Mouse (Mus musculus) bone marrow macrophage, adult 2 months (primary cell): Measurements from ENCODE around the gene Foxa1. TPM values are rescaled to one million over a fixed set of nuclear protein-coding genes. Genes with fewer than 3 reads are reported as not detected.

Experiments used
- H3K27ac ChIP-seq: 2 replicates; pipeline ENCODE4 v1.5.1; 2012; ENCODE audit warnings: low read depth, low read length; ENCODE audit not compliant: insufficient read depth
- H3K4me1 ChIP-seq: 2 replicates; pipeline ENCODE4 v1.6.1; 2012; ENCODE audit warnings: low read length; ENCODE audit not compliant: control insufficient read depth, insufficient read depth
- H3K4me3 ChIP-seq: 2 replicates; pipeline ENCODE4 v1.5.1; 2012; ENCODE audit warnings: mild to moderate bottlenecking, low read length, moderate library complexity; ENCODE audit not compliant: insufficient read depth
- CTCF ChIP-seq: IDR thresholded peaks from 2 replicates; pipeline ENCODE4 v1.5.1; 2012; ENCODE audit warnings: low read depth, mild to moderate bottlenecking, low read length, moderate library complexity
- POLR2A ChIP-seq: IDR thresholded peaks from 2 replicates; pipeline ENCODE4 v1.6.1; 2012; ENCODE audit warnings: mild to moderate bottlenecking, low read depth, low read length, borderline replicate concordance
- polyA plus RNA-seq: library from polyadenylated mRNA; stranded (reverse); fragments of >200 nt; gene quantifications from 2 replicates; pipeline ENCODE4 v1.2.4, GENCODE M21; 2012; ENCODE audit not compliant: missing spikeins, insufficient read depth, insufficient read length

Foxa1 gene
- polyA plus RNA-seq, 1 experiment = not detected

DNA sequence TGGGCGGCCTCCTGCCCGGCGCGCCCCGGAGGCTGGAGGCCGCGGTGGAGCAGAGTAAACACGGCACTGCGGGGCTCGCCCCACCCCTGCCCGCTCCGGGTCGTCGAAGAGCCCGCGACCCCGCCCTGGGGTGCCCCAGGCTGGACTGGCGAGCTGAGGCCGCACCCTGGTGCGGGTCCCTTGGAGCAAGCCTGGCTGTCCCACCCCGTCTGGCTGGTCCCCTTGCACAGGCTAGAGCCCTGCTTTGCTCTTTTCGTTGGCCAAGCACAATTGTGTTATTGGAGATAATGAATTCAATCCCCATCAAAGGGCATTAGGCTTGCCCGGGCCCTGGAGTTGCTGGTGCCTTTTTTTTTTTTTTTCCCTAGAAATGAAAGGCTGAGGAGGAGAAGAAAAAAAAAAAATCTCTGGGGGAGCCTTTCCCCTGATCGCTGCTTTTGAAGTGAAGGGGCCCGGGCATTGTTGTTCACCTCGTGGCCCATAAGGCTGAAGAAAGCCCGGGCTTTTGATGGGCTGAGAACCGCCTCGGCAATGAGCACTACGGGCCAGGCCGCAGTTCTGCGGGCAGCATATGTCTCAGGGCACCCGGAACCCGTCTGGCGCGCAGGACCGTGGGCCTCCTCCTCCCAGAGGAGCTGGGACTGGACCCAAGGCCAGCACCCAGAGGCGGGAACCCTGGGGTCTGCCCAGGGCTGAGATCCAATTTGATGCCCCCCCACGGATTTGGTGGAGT lies 11.7 kb downstream of the Foxa1 start:
- Histone ChIP-seq H3K4me1 (no peaks in the 10 kb centered on the region; the same call in 1 of the 2 replicates), H3K4me3 (no peak overlapping the region), H3K27ac (no peak overlapping the region)
- TF ChIP-seq POLR2A (no peak), CTCF (no peak)

DNA sequence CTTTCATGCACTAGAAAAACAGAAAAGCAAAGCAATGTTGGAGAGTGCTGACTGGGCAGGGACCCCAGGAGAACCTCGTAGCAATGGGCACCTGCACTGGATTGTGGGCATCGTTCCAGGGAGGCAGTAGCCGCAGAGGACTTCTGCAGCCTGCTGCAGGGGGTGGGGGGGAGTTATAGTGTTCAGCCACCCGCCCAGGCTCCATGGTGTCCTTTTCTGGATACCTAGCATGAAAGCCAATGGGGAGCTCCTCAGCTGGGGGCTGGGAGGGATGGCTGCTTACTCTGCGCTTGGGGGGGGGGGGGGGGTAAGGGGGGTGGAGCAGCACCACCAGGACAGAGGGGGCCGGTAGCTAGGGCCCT lies 12.2 kb downstream of the Foxa1 start:
- Histone ChIP-seq H3K4me3 (no peak overlapping the region), H3K4me1 (no peaks in the 10 kb centered on the region; the same call in 1 of the 2 replicates), H3K27ac (no peak overlapping the region)
- no peak for TF ChIP-seq CTCF
- TF ChIP-seq POLR2A = no peak

DNA sequence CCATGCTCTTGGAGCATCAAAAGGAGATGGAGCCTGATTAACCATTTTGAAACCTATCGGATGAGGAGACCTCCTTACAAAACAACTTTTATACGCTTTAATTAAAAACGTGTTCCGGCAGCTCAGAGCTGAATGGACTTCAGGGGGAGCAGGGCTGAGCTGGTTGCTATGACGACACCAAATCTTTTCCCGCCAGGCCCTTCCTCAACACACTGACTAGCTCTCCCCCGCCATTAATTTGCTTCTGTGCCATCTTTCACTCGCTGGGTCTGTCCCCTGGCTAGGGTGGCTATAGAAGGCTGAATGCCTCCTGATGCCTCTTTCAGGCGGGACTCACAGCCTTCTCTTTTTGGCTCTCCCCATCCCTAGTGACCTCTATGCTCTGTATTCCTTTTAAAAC lies 16.2 kb downstream of the Foxa1 start:
- Histone ChIP-seq H3K4me3 (no peak overlapping the region), H3K27ac (no peak overlapping the region), H3K4me1 (no peaks in the 10 kb centered on the region)
- TF ChIP-seq CTCF = no peak
- no peak for TF ChIP-seq POLR2A

DNA sequence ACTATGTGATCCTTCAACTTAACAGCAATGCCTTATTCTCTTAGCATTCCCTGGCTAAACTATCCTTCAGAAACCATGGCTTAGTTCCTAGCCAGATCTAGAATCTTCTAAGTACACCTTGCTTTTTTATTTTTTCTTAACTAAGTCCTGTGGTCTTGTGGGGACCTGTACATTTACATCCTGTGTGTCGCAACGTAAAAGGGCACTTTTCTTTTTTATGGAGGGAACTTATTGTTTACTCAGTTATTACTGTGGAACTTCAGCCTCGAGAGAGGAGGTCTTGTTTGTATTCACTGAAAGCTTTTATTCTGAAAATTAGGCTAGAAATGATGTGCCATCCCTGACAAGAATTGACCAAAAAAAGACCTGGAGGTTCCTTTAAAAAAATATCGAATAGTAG lies 18.4 kb downstream of the Foxa1 start:
- H3K4me1 ChIP-seq = no peaks in the 10 kb centered on the region
- no peak overlapping the region for H3K4me3 ChIP-seq
- no peak overlapping the region for H3K27ac ChIP-seq
- TF ChIP-seq POLR2A (no peak), CTCF (no peak)

DNA sequence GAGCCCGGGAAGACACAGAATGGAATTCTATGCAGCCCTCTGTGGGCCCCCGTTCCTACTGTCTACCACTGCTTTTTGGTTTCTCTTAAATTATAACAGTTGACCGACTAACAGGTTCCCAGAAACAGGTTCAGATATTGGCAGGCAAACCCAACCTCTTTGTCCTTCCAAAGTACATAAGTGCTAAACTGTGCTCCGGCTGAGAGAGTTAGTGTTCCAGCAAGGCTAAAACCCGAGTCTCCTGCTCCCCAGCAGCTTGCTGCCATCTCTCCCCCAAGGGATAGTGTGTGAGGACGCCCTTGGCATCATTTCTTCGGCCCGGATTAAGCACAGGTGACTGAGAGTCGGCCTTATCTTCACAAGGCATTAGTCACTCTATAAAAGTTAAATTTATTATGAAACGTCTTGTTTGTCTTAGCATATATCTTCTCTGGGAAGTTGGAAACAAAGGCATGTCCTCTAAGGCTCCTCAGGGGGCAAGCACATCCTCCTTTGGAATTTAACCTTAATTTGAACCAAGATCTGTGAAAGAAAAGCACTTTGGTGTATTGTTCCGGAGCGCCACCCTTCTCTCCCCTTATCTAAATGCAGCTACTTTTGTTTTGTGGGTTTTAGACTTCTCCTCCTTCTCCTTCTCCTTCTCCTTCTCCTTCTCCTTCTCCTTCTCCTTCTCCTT lies 30.9 kb downstream of the Foxa1 start:
- H3K4me1 ChIP-seq = no peaks in the 10 kb centered on the region
- no peak for TF ChIP-seq CTCF
- no peak for TF ChIP-seq POLR2A
- no peak overlapping the region for H3K27ac ChIP-seq
- H3K4me3 ChIP-seq = no peak overlapping the region

DNA sequence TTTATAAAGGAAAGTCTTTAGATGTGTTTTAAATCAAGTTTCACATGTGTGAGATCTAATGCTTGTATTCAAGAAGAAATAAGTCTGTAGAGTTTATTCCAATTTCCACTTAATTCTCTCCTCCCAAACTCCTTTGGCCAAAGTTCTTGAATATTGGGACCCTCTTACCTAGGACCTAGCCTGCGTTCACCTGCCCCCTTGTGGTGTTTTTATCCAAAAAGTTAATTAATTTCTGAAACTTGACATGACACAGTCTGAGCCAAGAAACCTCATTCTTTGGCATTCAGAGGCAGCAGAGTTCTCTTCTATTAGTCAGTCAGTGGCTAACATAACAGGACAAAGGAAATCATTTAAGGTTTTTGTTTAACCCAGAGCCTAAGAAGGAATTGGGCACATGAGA lies 32.2 kb downstream of the Foxa1 start:
- Histone ChIP-seq H3K4me3 (no peak overlapping the region), H3K27ac (no peak overlapping the region), H3K4me1 (no peaks in the 10 kb centered on the region)
- no peak for TF ChIP-seq POLR2A
- no peak for TF ChIP-seq CTCF

DNA sequence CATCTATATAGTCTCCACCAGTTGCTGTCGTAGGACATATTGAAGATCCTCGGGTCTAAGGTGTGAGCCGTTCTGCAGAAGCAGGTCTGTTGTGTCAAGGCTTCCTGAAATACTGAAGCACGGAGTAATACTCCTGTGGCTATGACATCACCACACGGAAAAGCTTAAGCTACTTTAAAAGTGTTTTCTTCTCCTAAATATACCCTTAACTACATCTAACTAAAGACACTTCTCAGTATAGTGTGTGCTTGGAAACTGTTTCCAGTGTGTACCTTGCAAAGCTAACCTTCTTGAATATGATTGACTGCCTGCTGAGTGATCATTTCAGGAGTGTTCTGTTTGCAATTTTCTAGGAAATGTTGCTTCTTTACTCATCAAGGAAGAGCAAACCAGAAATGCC lies 35.2 kb downstream of the Foxa1 start:
- Histone ChIP-seq H3K4me3 (no peak overlapping the region), H3K4me1 (no peaks in the 10 kb centered on the region), H3K27ac (no peak overlapping the region)
- TF ChIP-seq POLR2A (no peak), CTCF (no peak)

DNA sequence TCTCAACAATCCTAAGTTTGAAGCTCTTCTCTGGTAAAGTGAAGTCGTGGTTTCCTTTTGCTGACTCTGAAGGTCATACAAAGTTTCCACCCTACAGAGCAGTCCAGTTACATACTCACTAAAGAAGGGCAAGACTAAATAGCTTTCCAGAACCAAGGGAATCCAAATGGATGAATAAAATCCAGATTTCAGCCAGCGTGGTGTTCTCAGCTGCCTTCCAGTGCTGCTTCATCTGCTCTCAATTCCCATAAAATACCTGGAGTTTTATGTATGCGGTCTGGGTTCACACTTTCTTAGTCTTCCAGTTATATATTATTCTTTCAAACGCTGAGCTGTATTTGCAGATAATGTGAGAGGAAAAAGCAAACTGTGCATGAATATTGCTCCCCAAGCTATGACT lies 35.6 kb downstream of the Foxa1 start:
- Histone ChIP-seq H3K4me3 (no peak overlapping the region), H3K4me1 (no peaks in the 10 kb centered on the region), H3K27ac (no peak overlapping the region)
- TF ChIP-seq POLR2A (no peak), CTCF (no peak)

DNA sequence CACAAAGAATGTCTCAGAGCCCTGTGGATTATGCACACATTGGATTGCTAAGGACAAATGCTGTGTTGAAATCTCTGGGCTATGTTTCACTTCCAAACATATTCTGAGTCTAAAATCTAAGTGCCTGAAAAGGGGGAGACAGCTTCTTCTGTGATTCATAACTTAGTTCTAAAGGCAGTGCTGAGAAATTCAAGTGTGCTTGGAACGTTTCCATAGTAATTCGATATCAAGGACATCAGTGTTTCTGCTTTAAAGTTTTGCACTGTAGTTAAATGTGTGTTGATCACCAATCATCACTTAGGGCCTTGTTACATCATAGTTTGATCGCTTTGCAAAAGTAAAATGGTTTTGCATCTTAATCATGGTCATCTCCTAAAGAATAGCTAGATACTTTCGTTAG lies 37.0 kb downstream of the Foxa1 start:
- Histone ChIP-seq H3K4me1 (no peaks in the 10 kb centered on the region), H3K27ac (no peak overlapping the region), H3K4me3 (no peak overlapping the region)
- no peak for TF ChIP-seq POLR2A
- TF ChIP-seq CTCF = no peak

DNA sequence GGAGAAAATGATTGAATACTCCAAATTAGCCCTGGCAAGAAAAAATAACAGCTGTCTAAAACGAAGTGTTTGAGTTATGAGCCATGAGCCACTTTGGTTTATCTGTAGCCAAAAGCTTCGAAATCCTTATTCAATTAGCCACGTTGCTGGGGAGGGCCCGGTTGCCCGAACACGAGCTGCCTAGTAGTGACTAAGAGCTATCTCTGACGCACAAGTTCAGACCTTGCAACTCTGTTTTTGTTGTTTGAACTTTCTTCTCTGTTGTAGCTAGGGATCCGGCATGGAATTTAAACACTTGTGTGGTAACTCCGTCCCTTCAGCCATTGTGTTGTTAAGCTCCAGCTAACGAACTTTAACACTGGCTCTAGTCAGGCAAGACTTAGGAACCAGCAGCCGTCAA lies 37.8 kb downstream of the Foxa1 start:
- Histone ChIP-seq H3K4me3 (no peak overlapping the region), H3K27ac (no peak overlapping the region), H3K4me1 (no peaks in the 10 kb centered on the region)
- no peak for TF ChIP-seq POLR2A

DNA sequence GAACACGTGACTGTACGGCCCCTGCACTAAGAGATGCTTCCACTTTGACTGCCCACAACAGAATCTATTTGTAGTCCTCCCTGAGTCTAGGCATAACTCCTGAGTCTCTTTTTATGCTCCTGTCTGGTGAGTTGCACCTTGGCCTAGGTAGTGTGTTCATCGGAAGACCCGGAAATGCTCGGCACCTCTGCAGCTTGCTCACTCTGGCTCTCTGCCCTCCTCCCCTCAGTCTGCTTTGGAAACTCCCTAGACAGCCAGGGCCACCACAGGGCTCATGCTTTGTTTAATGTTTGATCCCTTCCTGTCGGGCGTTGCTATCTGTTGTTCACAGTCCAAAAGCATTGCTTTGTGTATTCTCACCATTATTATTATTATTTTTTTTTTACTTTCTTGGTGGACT lies 41.4 kb downstream of the Foxa1 start:
- H3K27ac ChIP-seq = no peak overlapping the region
- no peak for TF ChIP-seq POLR2A
- no peak for TF ChIP-seq CTCF
- no peaks in the 10 kb centered on the region for H3K4me1 ChIP-seq

More for the DNA sequence above, 41.4 kb downstream of the Foxa1 start:
- H3K4me3 ChIP-seq = no peak overlapping the region
